Mouse (Mus musculus) CH12.LX (cell line): ENCODE data around the gene Galr2.
A peak's percentile ranks its signal among the peaks of the same experiment; 100 is the strongest.

Source experiments
- BHLHE40 ChIP-seq: IDR thresholded peaks from 2 replicates; pipeline ENCODE4 v1.6.1; 2011; ENCODE audit warnings: mild to moderate bottlenecking, low read depth, low read length, improper control_type of control experiment
- CHD1 ChIP-seq: IDR thresholded peaks from 2 replicates; pipeline ENCODE4 v1.6.1; 2012; ENCODE audit warnings: low read depth, low read length, improper control_type of control experiment, inconsistent platforms
- CTCF ChIP-seq, 2 experiments: IDR thresholded peaks in 1 of 2; conservative IDR thresholded peaks in 1 of 2; 2 replicates each; pipeline ENCODE4 v1.5.1; 2011 to 2012; ENCODE audit warnings: low read depth in 2 of 2, low read length in 2 of 2, improper control_type of control experiment in 1 of 2, inconsistent platforms in 1 of 2, mild to moderate bottlenecking in 1 of 2, moderate library complexity in 1 of 2
- EP300 ChIP-seq: IDR thresholded peaks from 2 replicates; pipeline ENCODE4 v1.6.1; 2011; ENCODE audit warnings: low read length, improper control_type of control experiment
- JUN ChIP-seq: IDR thresholded peaks from 2 replicates; pipeline ENCODE4 v1.6.1; 2011; ENCODE audit warnings: low read depth, mild to moderate bottlenecking, low read length, improper control_type of control experiment, moderate library complexity; ENCODE audit not compliant: insufficient read depth
- JUND ChIP-seq: conservative IDR thresholded peaks from 2 replicates; pipeline ENCODE4 v1.6.1; 2011; ENCODE audit warnings: low read depth, low read length, improper control_type of control experiment
- MAFK ChIP-seq: IDR thresholded peaks from 2 replicates; pipeline ENCODE4 v1.6.1; 2011; ENCODE audit warnings: low read length, improper control_type of control experiment; ENCODE audit not compliant: insufficient replicate concordance
- MAX ChIP-seq: IDR thresholded peaks from 2 replicates; pipeline ENCODE4 v1.6.1; 2011; ENCODE audit warnings: low read length, improper control_type of control experiment
- MYC ChIP-seq: IDR thresholded peaks from 2 replicates; pipeline ENCODE4 v1.6.1; 2011; ENCODE audit warnings: low read depth, mild to moderate bottlenecking, improper control_type of control experiment, low read length
- SMC3 ChIP-seq: IDR thresholded peaks from 2 replicates; pipeline ENCODE4 v1.6.1; 2011; ENCODE audit warnings: low read depth, low read length, improper control_type of control experiment
- UBTF ChIP-seq: IDR thresholded peaks from 2 replicates; pipeline ENCODE4 v1.6.1; 2012; ENCODE audit warnings: low read depth, mild to moderate bottlenecking, inconsistent platforms, low read length, improper control_type of control experiment, moderate library complexity
- ZNF384 ChIP-seq: IDR thresholded peaks from 2 replicates; pipeline ENCODE4 v1.6.1; 2012; ENCODE audit warnings: low read depth, low read length, improper control_type of control experiment, inconsistent platforms

- TF ChIP-seq MYC (no peak), CTCF (conservative IDR thresholded peaks at IDR 0.05 in 1 of 2, IDR thresholded peaks at IDR 0.05 in 1 of 2; ENCODE audit: low read depth in 2 of 2, low read length in 2 of 2) (no peak), MAFK (no peak), SMC3 (no peak), ZNF384 (no peak), MAX (no peak), EP300 (peak; percentile 95), BHLHE40 (peak; percentile 80), CHD1 (no peak), UBTF (no peak), JUN (peak; percentile 27; the same call in 1 of the 2 replicates), JUND (no peak)
Observed at GRCm38 (mm10) chr11:116254627-116255026, 26.1 kb upstream of the Galr2 start.
